Mouse (Mus musculus): ENCODE data around the gene Sez6l2.
"Not testable (repeated sequence)": the region's sequence is repeated elsewhere in the genome, so short reads cannot be mapped to it uniquely, and the experiment has no call there.

The Sez6l2 gene

GRCm38 (mm10) chr7:126949793-126950646 is at the start of gene Sez6l2:
Gene Sez6l2 (plus strand): TSS chr7:126950563.
- DNase-seq = peak; percentile 97

- no peak for DNase-seq
Observed at GRCm38 (mm10) chr7:126905590-126905989, 44.8 kb upstream of the Sez6l2 start.

GRCm38 (mm10) chr7:126914844-126915243 is 35.5 kb upstream of the Sez6l2 start:
- no peak for DNase-seq

- DNase-seq = not testable (repeated sequence)
Observed at GRCm38 (mm10) chr7:126918356-126918755, 32.0 kb upstream of the Sez6l2 start.

- no peak for DNase-seq
Observed at GRCm38 (mm10) chr7:126919973-126920372, 30.4 kb upstream of the Sez6l2 start.

- DNase-seq = peak; percentile 32
Observed at GRCm38 (mm10) chr7:126921563-126921962, 28.8 kb upstream of the Sez6l2 start.

- DNase-seq = peak; percentile 88
Observed at GRCm38 (mm10) chr7:126922624-126923060, 27.7 kb upstream of the Sez6l2 start, which contains the start of gene Tmem219. Gene Tmem219 (minus strand): TSS chr7:126922917.

- no peak for DNase-seq
Observed at GRCm38 (mm10) chr7:126923999-126924398, 26.4 kb upstream of the Sez6l2 start.

GRCm38 (mm10) chr7:126926299-126926698 is 24.1 kb upstream of the Sez6l2 start:
- no peak for DNase-seq

- peak; percentile 97 for DNase-seq
Observed at GRCm38 (mm10) chr7:126928384-126929037, 21.9 kb upstream of the Sez6l2 start, which contains the start of gene Kctd13. Gene Kctd13 (plus strand): TSS chr7:126928879.

DNA sequence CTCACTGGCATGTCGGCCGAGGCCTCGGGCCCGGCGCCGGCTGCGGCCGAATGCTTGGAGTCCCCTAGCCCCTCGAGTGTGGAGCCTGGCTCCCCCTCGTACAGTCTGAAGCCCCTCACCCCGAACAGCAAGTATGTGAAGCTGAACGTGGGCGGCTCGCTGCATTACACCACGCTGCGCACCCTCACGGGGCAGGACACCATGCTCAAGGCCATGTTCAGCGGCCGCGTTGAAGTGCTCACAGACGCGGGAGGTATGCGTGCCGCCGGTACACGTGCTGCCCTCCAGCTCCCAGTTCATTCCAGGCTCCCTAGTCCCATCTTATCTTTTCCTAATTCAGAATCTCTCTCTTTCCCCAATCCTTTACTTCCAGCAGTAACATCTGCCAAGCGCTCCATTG is 21.3 kb upstream of the Sez6l2 start:
- DNase-seq = no peak

DNA sequence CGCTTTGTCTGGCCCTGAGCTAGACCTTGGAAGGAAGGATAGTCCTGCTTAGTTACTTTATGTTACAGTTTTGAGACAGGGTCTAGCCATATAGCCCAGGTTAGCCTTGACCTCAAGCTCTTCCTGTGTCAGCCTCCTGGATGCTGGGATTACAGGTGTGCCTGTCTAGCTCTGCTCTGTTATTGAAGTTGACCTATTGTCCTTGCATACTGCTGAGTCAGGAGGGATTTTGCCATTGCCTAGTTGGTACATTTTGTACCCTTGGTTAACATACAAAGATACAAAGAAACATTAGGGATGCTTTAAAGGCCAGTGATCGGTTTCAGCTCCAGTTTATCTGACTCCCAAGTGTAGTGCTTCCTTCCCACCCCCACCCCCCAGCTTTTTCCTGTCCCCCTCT is 17.7 kb upstream of the Sez6l2 start:
- no peak for DNase-seq

GRCm38 (mm10) chr7:126941171-126941570 is 9.2 kb upstream of the Sez6l2 start:
- no peak for DNase-seq

GRCm38 (mm10) chr7:126941801-126942200 is 8.6 kb upstream of the Sez6l2 start:
- no peak for DNase-seq

DNA sequence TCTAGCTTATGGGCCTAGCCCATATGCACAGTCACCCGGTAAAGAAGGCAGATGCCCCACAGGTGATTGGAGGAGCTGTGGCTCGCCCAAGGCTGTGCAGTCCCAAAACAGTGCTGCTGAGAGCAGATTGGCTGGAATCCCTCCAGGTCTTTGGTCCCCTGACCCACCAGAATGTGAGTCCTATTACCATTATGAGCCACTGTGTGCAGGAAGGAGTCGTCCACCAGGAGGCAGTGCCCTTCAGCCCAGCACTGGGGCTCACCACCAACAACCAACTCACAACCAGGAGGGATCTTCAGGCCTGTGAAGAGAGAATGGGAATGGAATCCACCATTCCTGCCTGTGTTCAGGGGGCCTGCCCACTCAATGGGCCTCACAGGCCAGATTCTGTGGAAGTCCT is 3.8 kb upstream of the Sez6l2 start:
- peak; percentile 69 for DNase-seq

GRCm38 (mm10) chr7:126948626-126949025 is 1.7 kb upstream of the Sez6l2 start:
- no peak for DNase-seq

DNA sequence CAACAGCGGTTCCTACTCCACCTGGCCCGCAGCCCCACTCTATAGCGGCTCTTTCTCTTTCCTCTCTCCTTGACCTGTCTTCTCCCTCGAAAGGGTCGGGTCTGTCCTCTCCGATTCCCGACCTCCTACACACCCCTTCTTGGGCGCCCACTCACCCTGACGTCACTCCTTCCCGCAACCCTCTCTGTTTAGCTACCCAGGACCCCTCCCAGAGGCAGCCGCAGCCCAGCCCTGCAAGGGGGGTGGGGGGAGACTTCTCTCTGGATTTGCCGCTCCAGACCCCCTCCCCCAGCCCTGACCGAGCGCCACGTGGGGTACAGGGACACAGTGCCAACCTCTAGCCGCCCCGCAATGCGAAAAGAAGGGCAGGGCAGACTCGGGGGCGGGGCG is 965 bp upstream of the Sez6l2 start, which contains the start of gene Asphd1:
Gene Asphd1, minus strand, starts transcription at position 180 of the 390 bp plus-strand sequence.
- DNase-seq = no peak

DNA sequence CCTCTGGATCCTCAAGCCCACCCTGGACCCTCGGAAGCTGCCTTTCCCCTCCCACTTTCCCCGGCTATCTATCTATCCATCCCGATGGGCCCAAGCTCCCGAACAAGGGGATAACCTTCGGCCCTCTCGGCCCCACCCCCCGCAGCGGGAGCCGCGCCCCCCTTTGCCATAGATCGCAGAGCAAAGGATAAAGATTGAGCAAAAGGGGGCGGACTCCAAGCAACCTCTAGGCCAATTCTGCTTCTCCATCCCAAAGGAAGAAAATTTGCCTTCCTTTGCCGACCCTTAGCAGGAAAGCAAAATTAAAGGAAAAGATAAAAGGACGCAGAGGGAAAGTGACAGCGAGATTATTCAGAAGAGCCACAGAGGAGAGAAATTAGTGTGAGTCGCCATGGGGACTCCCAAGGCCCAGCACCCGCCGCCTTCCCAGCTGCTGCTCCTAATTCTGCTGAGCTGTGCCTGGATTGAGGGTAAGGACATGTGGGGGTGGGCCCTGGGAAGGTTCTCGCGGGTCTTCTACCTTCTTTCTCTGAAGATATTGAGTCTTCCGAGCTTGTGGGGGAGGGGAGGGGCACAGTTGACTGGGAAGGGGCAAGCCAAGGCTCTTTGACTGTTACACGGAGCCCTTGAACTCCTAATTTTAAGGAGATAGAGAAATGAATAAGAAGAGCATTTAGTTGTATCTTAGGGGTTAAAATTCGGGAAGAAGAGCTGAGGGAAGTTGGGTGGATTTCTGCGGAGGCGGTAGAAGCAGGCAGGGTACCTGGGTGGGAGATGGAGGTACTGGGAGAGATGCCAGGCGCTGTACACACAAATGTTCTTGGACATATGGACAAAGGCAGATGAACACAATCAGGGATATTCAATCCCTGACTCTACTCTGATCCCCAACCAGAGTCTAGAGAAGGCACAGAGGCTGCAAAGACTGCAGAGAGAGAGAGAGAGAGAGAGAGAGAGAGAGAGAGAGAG is 568 bp downstream of the Sez6l2 start:
- no peak for DNase-seq

DNA sequence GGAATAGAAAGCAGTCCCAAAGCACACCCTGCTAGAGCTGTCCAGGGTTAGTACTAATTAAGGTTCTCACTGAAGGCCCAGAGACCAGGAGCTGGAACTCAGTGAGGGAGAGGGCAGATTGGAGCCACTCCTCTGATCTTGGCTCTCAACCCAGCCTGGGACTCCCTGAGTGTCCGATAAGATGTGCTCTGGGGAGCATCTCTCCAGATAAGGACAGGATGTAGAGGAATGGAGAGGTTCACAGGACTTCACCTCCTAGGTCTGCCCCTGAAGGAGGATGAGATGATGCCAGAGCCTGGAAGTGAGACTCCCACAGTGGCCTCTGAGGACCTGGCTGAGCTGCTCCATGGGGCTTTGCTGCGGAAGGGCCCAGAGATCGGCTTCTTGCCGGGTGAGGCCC is 1.4 kb downstream of the Sez6l2 start:
- DNase-seq = no peak

DNA sequence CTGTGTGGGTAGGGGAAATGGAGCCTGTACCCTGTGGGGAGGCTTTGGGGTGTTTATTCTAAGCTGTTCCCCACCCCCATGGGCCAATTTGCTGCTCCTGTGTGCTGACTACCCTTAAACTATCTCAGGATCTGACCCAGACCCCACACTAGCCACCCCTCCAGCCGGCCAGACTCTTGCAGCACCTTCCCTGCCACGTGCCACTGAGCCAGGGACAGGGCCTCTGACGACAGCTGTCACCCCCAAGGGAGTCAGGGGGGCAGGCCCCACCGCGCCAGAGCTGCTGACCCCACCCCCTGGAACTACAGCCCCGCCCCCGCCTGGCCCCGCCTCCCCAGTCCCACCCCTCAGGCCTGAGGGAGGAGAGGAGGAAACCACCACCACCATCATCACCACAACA is 2.3 kb downstream of the Sez6l2 start:
- no peak for DNase-seq

- DNase-seq = no peak
Observed at GRCm38 (mm10) chr7:126955125-126955524, 4.8 kb downstream of the Sez6l2 start.

- no peak for DNase-seq
Observed at GRCm38 (mm10) chr7:126959780-126960179, 9.4 kb downstream of the Sez6l2 start.

GRCm38 (mm10) chr7:126961095-126961494 is 10.7 kb downstream of the Sez6l2 start:
- no peak for DNase-seq

Data from kidney, postnatal 10 days (tissue).